Mouse (Mus musculus): ENCODE results near the gene Fnbp1. TPM values are rescaled to one million over a fixed set of nuclear protein-coding genes. Genes with fewer than 3 reads are reported as not detected.
A peak's percentile ranks its signal among the peaks of the same experiment; 100 is the strongest.

Gene Fnbp1
- total RNA-seq, 2 experiments from 2014 or later, result 47.2 to 64.0 TPM

- 0 out of 2 replicates have a peak, but pooled peaks have one; percentile 28 for ATAC-seq (replicated peaks; ENCODE audit: poor library complexity, severe bottlenecking)
Measured at GRCm38 (mm10) chr2:31127899-31128298, 13.9 kb downstream of the Fnbp1 start.

- ATAC-seq (replicated peaks; ENCODE audit: poor library complexity, severe bottlenecking), result peak; percentile 78
Measured at GRCm38 (mm10) chr2:31127219-31127618, 14.6 kb downstream of the Fnbp1 start.

GRCm38 (mm10) chr2:31126048-31126447 lies 15.8 kb downstream of the Fnbp1 start:
- ATAC-seq (replicated peaks; ENCODE audit: poor library complexity, severe bottlenecking), result no peak

GRCm38 (mm10) chr2:31125156-31125555 lies 16.7 kb downstream of the Fnbp1 start:
- no peak for ATAC-seq (replicated peaks; ENCODE audit: poor library complexity, severe bottlenecking)

GRCm38 (mm10) chr2:31124694-31125093 lies 17.1 kb downstream of the Fnbp1 start:
- ATAC-seq (replicated peaks; ENCODE audit: poor library complexity, severe bottlenecking), result no peak

- no peak for ATAC-seq (replicated peaks; ENCODE audit: poor library complexity, severe bottlenecking)
Measured at GRCm38 (mm10) chr2:31123493-31123892, 18.3 kb downstream of the Fnbp1 start.

- ATAC-seq (replicated peaks; ENCODE audit: poor library complexity, severe bottlenecking), result no peak
Measured at GRCm38 (mm10) chr2:31122806-31123205, 19.0 kb downstream of the Fnbp1 start.

- ATAC-seq (replicated peaks; ENCODE audit: poor library complexity, severe bottlenecking), result no peak
Measured at GRCm38 (mm10) chr2:31121131-31121693, 20.6 kb downstream of the Fnbp1 start.

GRCm38 (mm10) chr2:31119795-31120194 lies 22.0 kb downstream of the Fnbp1 start:
- no peak for ATAC-seq (replicated peaks; ENCODE audit: poor library complexity, severe bottlenecking)

GRCm38 (mm10) chr2:31118639-31119380 lies 23.0 kb downstream of the Fnbp1 start:
- ATAC-seq (replicated peaks; ENCODE audit: poor library complexity, severe bottlenecking), result peak; percentile 41

GRCm38 (mm10) chr2:31118211-31118610 lies 23.6 kb downstream of the Fnbp1 start:
- no peak for ATAC-seq (replicated peaks; ENCODE audit: poor library complexity, severe bottlenecking)

- peak; percentile 69 for ATAC-seq (replicated peaks; ENCODE audit: poor library complexity, severe bottlenecking)
Measured at GRCm38 (mm10) chr2:31115943-31116731, 25.7 kb downstream of the Fnbp1 start.

GRCm38 (mm10) chr2:31115091-31115942 lies 26.5 kb downstream of the Fnbp1 start:
- ATAC-seq (replicated peaks; ENCODE audit: poor library complexity, severe bottlenecking), result peak; percentile 39; the same call in 1 of the 2 replicates

- peak; percentile 67 for ATAC-seq (replicated peaks; ENCODE audit: poor library complexity, severe bottlenecking)
Measured at GRCm38 (mm10) chr2:31114205-31114604, 27.6 kb downstream of the Fnbp1 start.

GRCm38 (mm10) chr2:31111685-31112084 lies 30.1 kb downstream of the Fnbp1 start:
- ATAC-seq (replicated peaks; ENCODE audit: poor library complexity, severe bottlenecking), result no peak

- no peak for ATAC-seq (replicated peaks; ENCODE audit: poor library complexity, severe bottlenecking)
Measured at GRCm38 (mm10) chr2:31109960-31110548, 31.8 kb downstream of the Fnbp1 start.

- ATAC-seq (replicated peaks; ENCODE audit: poor library complexity, severe bottlenecking), result peak; percentile 71
Measured at GRCm38 (mm10) chr2:31108186-31108585, 33.6 kb downstream of the Fnbp1 start.

GRCm38 (mm10) chr2:31106621-31107320 lies 35.0 kb downstream of the Fnbp1 start:
- ATAC-seq (replicated peaks; ENCODE audit: poor library complexity, severe bottlenecking), result no peak

GRCm38 (mm10) chr2:31106004-31106403 lies 35.8 kb downstream of the Fnbp1 start:
- ATAC-seq (replicated peaks; ENCODE audit: poor library complexity, severe bottlenecking), result no peak
